Mouse (Mus musculus): ENCODE results near the gene Rimbp2.

DNA sequence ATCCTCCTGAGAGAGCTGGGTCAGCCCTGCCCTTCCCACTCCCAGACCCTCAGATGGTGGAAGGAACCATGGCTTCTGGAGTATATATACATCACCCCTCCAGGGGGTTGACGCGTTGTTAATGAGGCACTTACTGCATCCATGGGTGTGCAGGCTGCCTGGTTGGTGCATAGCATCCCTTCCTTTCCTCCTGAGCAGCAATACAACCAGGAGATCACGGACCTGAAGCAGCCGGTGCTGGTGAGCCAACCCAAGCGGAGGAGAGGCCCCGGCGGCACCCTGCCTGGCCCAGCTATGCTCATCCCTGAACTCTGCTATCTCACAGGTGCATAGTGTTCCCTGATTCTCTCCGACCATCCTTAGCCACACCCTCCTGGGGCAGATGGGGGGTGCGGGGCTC, 208.1 kb downstream of the Rimbp2 start:
- TF ChIP-seq CTCF (IDR thresholded peaks at IDR 0.05; ENCODE audit: insufficient read depth, low read length): no peak
- TF ChIP-seq POLR2A (IDR thresholded peaks at IDR 0.05; ENCODE audit: borderline replicate concordance, extremely low read depth, low read depth, low read length): no peak

All from lung, adult 2 months (tissue).